Mouse (Mus musculus) left cerebral cortex, postnatal 36 days (tissue): ENCODE measurements at regions not wholly inside any gene's neighbourhood (a gene's known extent, or its start where the extent isn't known, plus 50 kb on each side); places are given as distances from the start of the nearest gene placed in this dataset.

Source experiments
- DNase-seq, 2 experiments: peaks; one replicate each; pipeline ENCODE4 v3.0.0; 2021 to 2022; ENCODE audit warnings: low spot score in 2 of 2, mixed read lengths in 1 of 2
- intact Hi-C: fragments of 180-260 bp; cut with DNase I; formaldehyde crosslinking; loops from one replicate; pipeline ENCODE4 v1.15.1; 2025

DNA sequence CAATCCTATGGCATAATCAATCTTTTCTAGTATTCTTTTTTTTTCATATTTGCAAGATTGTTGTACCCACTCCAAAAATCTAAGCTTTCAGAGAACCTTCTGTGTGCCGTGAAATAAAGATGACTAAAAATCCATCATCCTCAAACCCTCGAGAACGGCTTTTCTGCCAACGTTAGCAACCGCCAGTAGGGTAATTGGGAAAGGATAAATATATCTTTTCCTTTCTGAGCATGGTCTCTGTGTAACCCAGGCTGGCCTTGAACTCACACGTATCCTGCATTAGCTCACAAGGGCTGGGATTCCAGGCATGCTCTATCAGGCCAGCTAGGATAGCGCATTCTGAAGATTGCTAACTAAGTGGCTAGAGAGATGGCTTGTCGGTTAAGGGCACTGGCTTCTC, 117.9 kb upstream of the Sgk1 start:
- intact Hi-C loops, result loop anchor here (5.0 to 10.0 kb wide), 2 partner anchors 228 to 299 kb away; no protein-coding TSS in a partner anchor
- no peak for DNase-seq

DNA sequence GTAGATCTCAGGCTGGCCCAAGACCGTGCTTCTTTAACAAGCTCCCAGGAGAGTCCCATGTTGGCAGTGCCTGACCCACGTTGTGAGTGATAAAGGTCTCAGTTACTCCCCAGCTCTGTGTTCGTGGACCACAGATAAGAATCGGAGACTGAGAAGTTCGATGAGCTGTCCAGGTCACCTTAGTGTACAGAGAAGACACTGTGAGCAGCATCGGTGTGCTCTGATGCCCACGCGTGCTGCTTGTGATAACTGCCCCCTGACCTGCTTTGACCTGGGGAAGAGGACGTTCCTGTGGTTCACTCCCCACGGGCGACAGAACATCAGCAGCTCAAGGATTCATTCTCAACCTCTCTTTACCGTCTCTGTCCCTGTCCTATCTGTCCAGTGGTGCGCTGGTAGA, 117.1 kb upstream of the Sgk1 start:
- DNase-seq, result no peak
- intact Hi-C loops, result loop anchor here (5.0 to 10.0 kb wide), 2 partner anchors 227 to 300 kb away; no protein-coding TSS in a partner anchor

- intact Hi-C loops, result no loop called here
- DNase-seq, result no peak
Measured at GRCm38 (mm10) chr10:21773548-21773947, 108.4 kb upstream of the Sgk1 start.

DNA sequence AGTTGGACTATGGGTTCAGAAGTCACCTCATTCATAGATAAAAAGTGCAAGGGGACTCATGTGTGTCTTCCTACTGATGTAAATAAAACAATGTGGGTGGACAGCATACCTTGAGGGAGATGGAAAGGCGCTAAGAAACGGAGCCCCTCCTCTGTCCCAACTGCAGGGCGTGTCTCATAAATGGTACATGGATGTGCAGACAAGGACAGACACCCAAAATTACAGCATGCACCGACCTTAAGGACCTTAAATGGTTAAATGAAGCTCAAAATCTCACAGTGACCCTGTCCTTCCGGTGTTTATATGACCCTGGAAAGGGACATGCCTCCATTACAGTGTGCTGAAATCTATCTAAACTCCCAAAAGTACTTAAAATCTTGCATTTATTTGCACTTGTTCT, 106.5 kb upstream of the Sgk1 start:
- intact Hi-C loops, result no loop called here
- DNase-seq, result no peak

DNA sequence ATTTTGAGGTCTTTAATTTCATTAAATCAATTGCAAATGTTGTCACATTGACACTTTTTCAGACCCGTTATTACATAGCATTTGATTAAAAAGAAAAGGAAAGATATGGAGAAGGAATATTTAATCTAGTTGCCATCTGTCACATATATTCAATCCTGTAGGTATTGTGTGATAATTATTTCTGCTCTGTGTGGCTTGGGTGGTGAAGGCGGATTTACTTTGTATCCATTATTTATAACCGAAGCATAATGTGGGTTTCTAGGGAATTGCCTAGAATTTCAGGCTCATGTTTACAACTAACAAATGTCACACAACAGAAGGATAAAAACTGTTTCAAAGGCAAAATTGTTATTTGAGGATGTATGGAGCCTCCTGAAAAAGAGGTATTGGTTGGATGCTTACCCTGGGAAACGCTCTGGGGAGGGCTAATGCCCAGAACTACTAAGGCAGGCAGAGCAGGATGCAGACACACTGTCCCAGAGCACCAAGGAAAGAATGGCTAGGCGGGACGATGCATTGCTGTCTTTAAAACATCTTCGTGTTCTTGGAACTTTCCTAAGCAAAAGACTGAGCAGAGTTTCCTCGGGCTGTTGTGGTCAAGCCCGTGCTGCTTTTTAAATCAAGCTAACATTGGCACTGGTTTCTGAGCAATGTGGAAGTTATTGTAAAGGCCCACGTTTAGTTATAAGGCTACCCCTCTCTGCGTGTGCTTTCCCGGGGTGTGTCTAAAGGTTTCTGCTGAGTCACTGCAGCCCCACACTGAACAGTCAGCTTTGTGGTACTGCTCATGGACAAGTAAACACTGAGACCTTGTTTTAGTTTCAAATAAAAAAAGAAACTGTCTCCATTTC, 105.8 kb upstream of the Sgk1 start:
- no peak for DNase-seq
- intact Hi-C loops, result no loop called here

- no peak for DNase-seq
- intact Hi-C loops, result no loop called here
Measured at GRCm38 (mm10) chr10:21776762-21777080, 105.3 kb upstream of the Sgk1 start.

GRCm38 (mm10) chr10:21777103-21777502, 104.9 kb upstream of the Sgk1 start:
- DNase-seq, result no peak
- intact Hi-C loops, result no loop called here

DNA sequence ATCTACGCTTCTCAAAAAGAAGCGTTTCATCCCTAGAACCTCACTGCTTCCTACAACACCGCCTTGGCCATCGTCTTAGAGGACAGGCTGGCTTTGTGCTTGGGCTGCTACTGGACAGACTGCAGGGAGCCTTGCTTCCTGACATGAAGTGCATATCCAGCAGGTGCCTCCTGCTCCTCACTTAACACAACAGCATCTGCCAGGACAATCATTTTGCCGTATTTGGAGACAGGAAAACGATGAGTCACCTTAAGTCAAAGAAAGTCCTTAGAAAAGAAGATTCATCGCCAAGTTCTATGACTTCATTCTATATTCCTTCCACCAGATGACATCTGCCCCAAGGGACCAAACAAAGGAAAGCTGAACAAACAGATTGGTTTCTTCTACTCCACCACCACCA, 98.5 kb upstream of the Sgk1 start:
- DNase-seq, result no peak
- intact Hi-C loops, result no loop called here

DNA sequence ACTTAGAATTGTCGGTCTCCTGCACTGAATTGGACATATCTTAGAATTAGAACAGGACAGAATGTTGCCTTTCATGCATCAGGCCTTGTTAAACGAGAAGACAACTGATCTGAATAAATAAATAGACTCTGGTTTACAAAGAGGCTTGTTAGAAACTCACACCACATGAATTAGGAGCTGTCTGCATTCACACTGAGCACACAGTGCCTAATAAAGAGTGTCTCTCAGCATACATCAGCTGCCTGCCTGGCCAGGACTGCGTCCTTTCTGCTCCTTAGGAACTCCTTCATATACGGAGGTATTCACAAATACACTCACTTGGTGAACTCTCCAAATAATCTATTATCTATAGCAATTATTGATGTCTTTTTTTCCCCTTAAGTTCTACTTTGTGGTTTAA, 96.9 kb upstream of the Sgk1 start:
- intact Hi-C loops, result no loop called here
- no peak for DNase-seq

DNA sequence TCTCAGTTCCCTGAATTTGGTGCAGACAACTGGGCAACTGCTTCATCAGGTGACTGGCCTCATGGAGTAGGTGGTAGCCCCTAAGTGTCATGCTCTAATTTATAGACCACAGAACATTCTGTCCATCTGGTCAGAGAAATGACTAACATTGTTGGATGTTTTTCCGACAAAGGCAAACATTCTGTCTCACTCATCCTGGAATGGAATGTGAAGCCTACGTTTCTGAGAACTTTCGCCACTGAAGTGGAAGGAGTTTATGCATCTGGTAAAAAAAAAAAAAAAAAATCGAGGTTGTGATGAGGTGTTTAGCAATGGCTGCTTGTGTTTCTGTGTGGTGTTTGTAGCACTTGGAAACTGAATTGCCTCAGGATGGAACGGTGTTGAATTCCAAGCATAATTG, 96.2 kb upstream of the Sgk1 start:
- intact Hi-C loops, result no loop called here
- no peak for DNase-seq

GRCm38 (mm10) chr10:21789847-21790530, 92.0 kb upstream of the Sgk1 start:
- intact Hi-C loops, result no loop called here
- no peak for DNase-seq

GRCm38 (mm10) chr10:21790991-21791390, 91.0 kb upstream of the Sgk1 start:
- no peak for DNase-seq
- intact Hi-C loops, result no loop called here

DNA sequence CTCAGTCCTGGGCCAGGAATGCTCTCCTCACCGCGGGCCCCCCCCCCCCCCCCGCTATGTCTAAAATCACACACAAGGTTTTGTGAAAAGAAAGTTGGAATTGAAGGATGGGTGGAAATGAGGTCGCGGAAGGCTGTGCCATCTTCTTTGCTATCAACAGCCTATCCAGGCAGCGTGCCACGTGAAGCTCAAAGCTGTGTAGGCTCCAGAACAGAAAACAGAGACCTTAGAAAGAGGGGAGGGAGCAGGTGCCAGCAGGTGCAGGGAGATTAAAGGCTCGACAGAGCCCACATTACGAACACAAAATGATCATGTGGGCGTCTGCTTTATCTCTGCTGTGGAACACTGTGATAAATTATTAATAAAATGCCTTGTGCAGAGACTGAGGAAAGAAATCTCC, 89.6 kb upstream of the Sgk1 start:
- no peak for DNase-seq

DNA sequence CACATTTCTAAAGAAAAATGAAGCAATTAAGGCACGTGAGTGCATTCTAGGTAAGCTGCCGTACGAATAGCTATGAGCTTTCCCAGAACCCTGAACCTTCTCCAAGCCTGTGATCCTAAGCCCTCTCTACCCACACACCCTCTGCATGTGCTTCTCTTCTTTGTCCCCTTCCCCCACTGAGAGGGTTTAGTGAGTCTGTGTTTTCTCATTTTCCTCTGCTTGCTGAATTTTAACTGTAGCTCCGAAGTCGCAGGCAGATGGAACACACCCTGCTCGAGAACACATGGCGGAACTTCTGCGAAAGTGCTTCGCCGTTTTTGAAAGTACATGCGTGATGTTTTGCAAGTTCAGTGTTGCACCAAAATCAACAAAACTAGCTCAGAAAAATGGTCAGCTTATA, 88.3 kb upstream of the Sgk1 start:
- no peak for DNase-seq
- intact Hi-C loops, result no loop called here

More for the DNA sequence above, 89.6 kb upstream of the Sgk1 start:
- intact Hi-C loops, result no loop called here

GRCm38 (mm10) chr10:21796386-21796785, 85.6 kb upstream of the Sgk1 start:
- intact Hi-C loops, result no loop called here
- no peak for DNase-seq

DNA sequence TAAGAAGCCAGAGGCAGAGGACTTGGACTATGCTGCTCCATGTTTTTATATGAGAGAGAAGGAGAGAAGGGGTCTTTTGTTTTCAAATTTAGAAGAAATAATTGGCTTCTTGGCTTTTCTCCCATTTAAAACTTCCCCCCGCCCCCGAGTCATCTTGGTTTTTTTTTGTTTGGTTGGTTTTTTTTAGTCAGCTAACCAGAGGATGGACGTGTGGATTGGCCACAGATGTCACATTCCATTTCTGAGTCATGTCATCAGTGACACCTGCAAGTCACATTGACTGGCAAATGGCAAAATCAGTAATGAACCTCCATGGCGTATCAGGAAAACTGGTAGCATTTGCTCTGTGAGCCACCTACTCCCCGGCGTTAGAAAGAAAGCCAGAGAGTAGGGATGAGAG, 83.9 kb upstream of the Sgk1 start:
- intact Hi-C loops, result no loop called here

DNA sequence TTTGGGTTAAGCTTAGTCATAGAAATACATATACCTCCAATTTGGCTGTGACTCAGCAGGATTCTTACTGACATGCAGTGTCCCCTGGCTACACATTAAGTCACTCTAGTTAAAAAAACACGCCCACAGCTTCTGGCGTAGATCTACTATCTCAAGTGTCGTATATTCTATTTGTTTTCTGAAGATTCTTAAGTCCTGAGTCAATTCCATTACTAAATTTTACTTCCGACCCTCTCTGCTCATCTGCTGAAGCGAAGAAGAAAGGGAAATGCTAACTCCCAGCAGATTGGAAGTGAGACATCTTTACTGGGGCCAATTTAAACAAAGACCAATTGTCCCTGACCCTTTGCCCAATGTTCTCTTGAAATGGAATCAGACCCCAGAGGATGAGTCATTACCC, 80.4 kb upstream of the Sgk1 start:
- DNase-seq, result no peak
- intact Hi-C loops, result no loop called here

More for the DNA sequence above, 83.9 kb upstream of the Sgk1 start:
- no peak for DNase-seq

GRCm38 (mm10) chr10:21803184-21803583, 78.8 kb upstream of the Sgk1 start:
- intact Hi-C loops, result no loop called here
- no peak for DNase-seq

GRCm38 (mm10) chr10:21804761-21805160, 77.2 kb upstream of the Sgk1 start:
- intact Hi-C loops, result no loop called here
- no peak for DNase-seq

DNA sequence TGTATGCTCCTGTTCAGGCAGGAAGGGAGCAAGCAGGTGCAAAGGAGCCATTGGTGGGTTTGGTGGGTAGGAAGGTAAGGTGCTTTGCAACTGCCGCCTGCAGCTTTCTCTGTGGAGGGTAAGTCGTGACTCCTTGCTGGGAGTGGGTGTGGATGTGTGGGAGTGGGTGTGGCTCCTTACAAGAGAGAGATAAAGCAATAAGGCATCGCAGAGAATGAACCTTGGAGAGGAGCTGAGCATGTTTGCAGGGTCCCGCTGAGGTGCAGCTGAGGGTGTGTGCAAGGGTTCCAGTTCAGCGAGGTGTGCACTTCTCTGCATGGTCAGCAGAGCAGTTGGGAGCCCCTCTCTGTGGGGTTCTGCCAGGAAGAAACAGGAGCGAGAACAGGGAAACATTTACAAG, 76.4 kb upstream of the Sgk1 start:
- intact Hi-C loops, result no loop called here
- DNase-seq, result no peak

DNA sequence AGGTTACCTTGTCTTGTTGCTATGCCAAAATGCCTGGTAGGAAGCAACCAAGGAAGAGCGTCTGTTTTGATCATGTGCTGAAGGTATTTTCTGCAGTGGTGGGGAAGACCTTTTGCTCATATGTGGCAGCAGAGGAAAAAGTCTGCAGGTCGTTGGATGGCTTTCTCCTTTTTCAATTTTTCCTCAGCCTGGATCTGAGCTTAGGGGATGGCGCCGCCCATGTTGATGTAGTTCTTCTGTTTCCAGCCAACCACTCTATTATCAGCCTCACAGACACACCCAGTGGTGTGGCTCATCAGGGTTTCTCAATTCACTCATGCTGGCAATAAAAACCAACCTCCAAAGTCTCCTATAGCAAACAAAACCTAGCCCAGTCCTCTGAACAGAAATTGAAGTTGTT, 75.3 kb upstream of the Sgk1 start:
- intact Hi-C loops, result no loop called here
- no peak for DNase-seq
